Mouse (Mus musculus): Measurements from ENCODE around the gene Agap2. TPM values are rescaled to one million over a fixed set of nuclear protein-coding genes. Genes with fewer than 3 reads are reported as not detected.

Gene Agap2
- polyA plus RNA-seq, 1 experiment from 2014 or later, result 0.04 TPM

GRCm38 (mm10) chr10:127099868-127100267, 24.8 kb downstream of the Agap2 start:
- ATAC-seq (replicated peaks; ENCODE audit: low FRiP score, low read depth), result no peak
- no peak for DNase-seq (ENCODE audit: low spot score)
- H3K36me3 ChIP-seq (ENCODE audit: insufficient read depth, low read length), result peaks cover 19% of the 10 kb centered on the region; the same call in 1 of the 2 replicates
- H3K27ac ChIP-seq, result no peak overlapping the region
- 92% methylated on average over 15 of the region's 15 CpGs for WGBS
- H3K4me3 ChIP-seq (replicated peaks; ENCODE audit: low read depth, low read length), result no peak overlapping the region
- no peaks in the 10 kb centered on the region for H3K9me3 ChIP-seq (replicated peaks; ENCODE audit: low read length)
- H3K27me3 ChIP-seq (ENCODE audit: insufficient read depth, low read length), result no peaks in the 10 kb centered on the region
- H3K4me2 ChIP-seq (ENCODE audit: low read length), result no peak overlapping the region
- no peaks in the 10 kb centered on the region for H3K4me1 ChIP-seq (replicated peaks; ENCODE audit: insufficient read depth, low read length)
- no peak overlapping the region for H3K9ac ChIP-seq (ENCODE audit: low read depth, low read length)
- no peak for TF ChIP-seq CTCF (IDR thresholded peaks at IDR 0.05; ENCODE audit: low read depth)

DNA sequence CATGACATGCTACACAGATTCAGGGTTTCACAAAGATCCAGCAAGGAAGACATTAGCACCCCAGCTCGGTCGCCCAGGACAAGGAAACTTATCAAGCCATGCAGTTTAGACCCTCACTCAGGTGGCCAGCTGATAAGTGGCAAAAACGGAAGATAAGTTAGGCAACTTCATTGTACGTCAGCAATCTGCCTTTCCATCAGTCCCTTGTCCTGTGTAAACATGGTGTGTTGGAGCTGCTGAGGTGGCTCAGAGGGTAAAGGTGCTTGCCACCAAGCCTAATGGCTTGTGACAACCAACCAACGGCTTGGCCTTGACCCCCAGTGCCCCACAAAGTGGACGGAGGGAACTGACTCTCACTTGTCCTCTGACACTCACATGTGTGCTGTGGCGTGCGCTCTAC, 25.3 kb downstream of the Agap2 start:
- no peak overlapping the region for H3K4me2 ChIP-seq (ENCODE audit: low read length)
- 76% methylated on average over 8 of the region's 8 CpGs for WGBS
- H3K9ac ChIP-seq (ENCODE audit: low read depth, low read length), result no peak overlapping the region
- H3K27me3 ChIP-seq (ENCODE audit: insufficient read depth, low read length), result no peaks in the 10 kb centered on the region
- no peaks in the 10 kb centered on the region for H3K9me3 ChIP-seq (replicated peaks; ENCODE audit: low read length)
- H3K36me3 ChIP-seq (ENCODE audit: insufficient read depth, low read length), result peaks cover 19% of the 10 kb centered on the region; the same call in 1 of the 2 replicates
- ATAC-seq (replicated peaks; ENCODE audit: low FRiP score, low read depth) (no peak), DNase-seq (ENCODE audit: low spot score) (no peak)
- no peak for TF ChIP-seq CTCF (IDR thresholded peaks at IDR 0.05; ENCODE audit: low read depth)
- no peaks in the 10 kb centered on the region for H3K4me1 ChIP-seq (replicated peaks; ENCODE audit: insufficient read depth, low read length)
- no peak overlapping the region for H3K27ac ChIP-seq
- H3K4me3 ChIP-seq (replicated peaks; ENCODE audit: low read depth, low read length), result no peak overlapping the region

DNA sequence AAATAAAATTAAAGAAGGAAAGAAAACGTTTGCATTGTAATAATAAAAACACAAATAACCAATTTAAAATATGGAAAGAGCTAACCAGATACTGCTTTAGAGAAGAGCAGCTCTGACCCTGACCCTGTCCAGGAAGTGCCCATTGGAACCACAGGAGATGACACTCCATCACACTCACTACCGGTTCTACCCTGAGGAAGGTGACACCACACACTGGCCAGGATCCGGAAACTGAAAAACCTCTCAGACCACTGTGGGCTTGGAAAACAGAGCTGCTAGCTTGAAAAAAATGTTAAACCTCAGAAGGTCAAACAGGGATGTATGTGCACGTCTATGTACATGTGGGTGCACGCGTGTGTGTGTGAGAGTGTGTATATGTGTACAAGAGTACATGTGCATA, 26.1 kb downstream of the Agap2 start:
- Histone ChIP-seq H3K4me3 (replicated peaks; ENCODE audit: low read depth, low read length) (no peak overlapping the region), H3K9ac (ENCODE audit: low read depth, low read length) (no peak overlapping the region), H3K4me2 (ENCODE audit: low read length) (no peak overlapping the region), H3K9me3 (replicated peaks; ENCODE audit: low read length) (no peaks in the 10 kb centered on the region), H3K36me3 (ENCODE audit: insufficient read depth, low read length) (peaks cover 16% of the 10 kb centered on the region; the same call in 1 of the 2 replicates), H3K27me3 (ENCODE audit: insufficient read depth, low read length) (no peaks in the 10 kb centered on the region), H3K4me1 (replicated peaks; ENCODE audit: insufficient read depth, low read length) (no peaks in the 10 kb centered on the region), H3K27ac (no peak overlapping the region)
- 82% methylated on average over 6 of the region's 6 CpGs for WGBS
- no peak for ATAC-seq (replicated peaks; ENCODE audit: low FRiP score, low read depth)
- DNase-seq (ENCODE audit: low spot score), result no peak
- TF ChIP-seq CTCF (IDR thresholded peaks at IDR 0.05; ENCODE audit: low read depth), result no peak

DNA sequence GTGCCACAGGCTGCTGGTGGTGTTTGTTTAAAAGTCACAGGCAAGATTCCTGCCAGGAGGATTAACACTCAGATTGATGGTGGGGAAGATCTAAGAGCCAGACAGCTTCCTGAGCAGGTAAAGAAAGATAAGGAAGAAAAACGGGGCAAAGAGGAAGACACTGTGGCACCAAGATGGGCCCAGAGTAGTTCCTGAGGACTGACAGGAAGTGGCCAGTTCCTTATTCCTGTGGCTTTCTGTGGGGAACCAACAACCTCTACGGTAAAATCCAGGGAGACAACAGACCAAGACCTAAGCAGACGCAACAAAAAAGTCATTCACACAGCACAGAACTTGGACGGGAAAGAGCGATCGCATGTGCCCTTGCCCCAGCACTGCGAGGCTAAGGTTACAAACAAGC, 28.5 kb downstream of the Agap2 start:
- Histone ChIP-seq H3K9ac (ENCODE audit: low read depth, low read length) (no peak overlapping the region), H3K36me3 (ENCODE audit: insufficient read depth, low read length) (no peaks in the 10 kb centered on the region), H3K27me3 (ENCODE audit: insufficient read depth, low read length) (no peaks in the 10 kb centered on the region), H3K4me3 (replicated peaks; ENCODE audit: low read depth, low read length) (no peak overlapping the region), H3K27ac (no peak overlapping the region), H3K4me2 (ENCODE audit: low read length) (no peak overlapping the region), H3K9me3 (replicated peaks; ENCODE audit: low read length) (no peaks in the 10 kb centered on the region), H3K4me1 (replicated peaks; ENCODE audit: insufficient read depth, low read length) (no peaks in the 10 kb centered on the region)
- WGBS, result 82% methylated on average over 7 of the region's 7 CpGs
- no peak for ATAC-seq (replicated peaks; ENCODE audit: low FRiP score, low read depth)
- DNase-seq (ENCODE audit: low spot score), result no peak
- TF ChIP-seq CTCF (IDR thresholded peaks at IDR 0.05; ENCODE audit: low read depth), result no peak

DNA sequence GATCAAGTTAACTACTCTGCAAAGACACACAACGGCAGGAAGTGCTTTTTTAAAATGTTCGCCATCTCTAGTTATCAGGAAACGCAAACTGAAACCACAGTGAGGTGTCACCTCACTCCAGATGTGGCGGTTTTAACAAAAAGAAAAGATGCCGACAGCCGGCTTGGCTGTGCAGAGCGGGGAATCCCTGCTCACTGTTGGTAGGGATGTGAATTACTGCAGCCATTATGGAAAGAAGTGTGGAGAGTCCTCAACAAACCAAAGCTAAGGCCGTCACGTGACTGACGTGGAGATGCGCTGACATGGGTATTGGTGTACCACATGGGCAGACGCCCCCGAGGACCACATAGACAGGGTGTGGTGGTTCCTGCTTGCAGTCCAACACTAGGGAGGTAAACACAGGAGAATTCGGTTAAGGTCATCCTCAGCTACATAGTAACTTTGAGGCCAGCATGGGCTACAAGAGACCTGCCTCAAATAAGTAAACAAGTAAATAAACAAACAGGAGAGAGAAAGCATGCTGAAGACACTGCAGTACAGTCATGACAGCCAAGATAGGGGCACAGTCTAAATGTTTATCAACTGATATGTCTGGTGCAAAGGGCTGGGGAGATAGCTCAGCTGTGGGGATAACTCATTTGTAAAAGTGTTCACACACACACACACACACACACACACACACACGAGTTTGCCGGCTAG, 32.6 kb downstream of the Agap2 start:
- no peaks in the 10 kb centered on the region for H3K9me3 ChIP-seq (replicated peaks; ENCODE audit: low read length)
- H3K36me3 ChIP-seq (ENCODE audit: insufficient read depth, low read length), result 0 out of 2 replicates have a peak, but pooled peaks cover 3% of the 10 kb centered on the region
- H3K4me3 ChIP-seq (replicated peaks; ENCODE audit: low read depth, low read length), result no peak overlapping the region
- ATAC-seq (replicated peaks; ENCODE audit: low FRiP score, low read depth) (no peak), DNase-seq (ENCODE audit: low spot score) (no peak)
- no peak overlapping the region for H3K9ac ChIP-seq (ENCODE audit: low read depth, low read length)
- no peak for TF ChIP-seq CTCF (IDR thresholded peaks at IDR 0.05; ENCODE audit: low read depth)
- no peaks in the 10 kb centered on the region for H3K4me1 ChIP-seq (replicated peaks; ENCODE audit: insufficient read depth, low read length)
- no peak overlapping the region for H3K27ac ChIP-seq
- no peak overlapping the region for H3K4me2 ChIP-seq (ENCODE audit: low read length)
- no peaks in the 10 kb centered on the region for H3K27me3 ChIP-seq (ENCODE audit: insufficient read depth, low read length)
- 85% methylated on average over 16 of the region's 16 CpGs for WGBS

DNA sequence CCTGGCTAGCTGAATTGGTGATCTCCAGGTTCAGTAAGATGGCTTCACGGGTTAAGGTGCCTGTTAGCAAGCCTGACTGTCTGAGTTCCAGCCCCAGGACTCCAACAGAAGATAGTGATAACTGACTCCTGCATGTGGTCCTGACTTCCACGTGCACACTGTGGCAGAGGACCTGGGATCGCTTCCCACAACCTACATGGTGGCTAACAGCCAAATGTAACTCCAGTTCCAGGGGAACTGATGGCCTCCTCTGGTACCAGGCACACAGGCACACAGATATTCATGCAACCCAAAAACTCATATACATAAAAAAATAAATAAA, 33.1 kb downstream of the Agap2 start:
- no peaks in the 10 kb centered on the region for H3K27me3 ChIP-seq (ENCODE audit: insufficient read depth, low read length)
- DNase-seq (ENCODE audit: low spot score) (no peak), ATAC-seq (replicated peaks; ENCODE audit: low FRiP score, low read depth) (no peak)
- 80% methylated on average over 3 of the region's 3 CpGs for WGBS
- H3K9me3 ChIP-seq (replicated peaks; ENCODE audit: low read length), result no peaks in the 10 kb centered on the region
- no peak overlapping the region for H3K4me2 ChIP-seq (ENCODE audit: low read length)
- no peak for TF ChIP-seq CTCF (IDR thresholded peaks at IDR 0.05; ENCODE audit: low read depth)
- no peaks in the 10 kb centered on the region for H3K4me1 ChIP-seq (replicated peaks; ENCODE audit: insufficient read depth, low read length)
- 0 out of 2 replicates have a peak, but pooled peaks cover 3% of the 10 kb centered on the region for H3K36me3 ChIP-seq (ENCODE audit: insufficient read depth, low read length)
- no peak overlapping the region for H3K4me3 ChIP-seq (replicated peaks; ENCODE audit: low read depth, low read length)
- H3K27ac ChIP-seq, result no peak overlapping the region
- H3K9ac ChIP-seq (ENCODE audit: low read depth, low read length), result no peak overlapping the region
